Mouse (Mus musculus): ENCODE data around the gene Calm2. TPM values are rescaled to one million over a fixed set of nuclear protein-coding genes. Genes with fewer than 3 reads are reported as not detected.

Gene Calm2
- total RNA-seq, 2 experiments from 2014 or later = 181 to 192 TPM

DNA sequence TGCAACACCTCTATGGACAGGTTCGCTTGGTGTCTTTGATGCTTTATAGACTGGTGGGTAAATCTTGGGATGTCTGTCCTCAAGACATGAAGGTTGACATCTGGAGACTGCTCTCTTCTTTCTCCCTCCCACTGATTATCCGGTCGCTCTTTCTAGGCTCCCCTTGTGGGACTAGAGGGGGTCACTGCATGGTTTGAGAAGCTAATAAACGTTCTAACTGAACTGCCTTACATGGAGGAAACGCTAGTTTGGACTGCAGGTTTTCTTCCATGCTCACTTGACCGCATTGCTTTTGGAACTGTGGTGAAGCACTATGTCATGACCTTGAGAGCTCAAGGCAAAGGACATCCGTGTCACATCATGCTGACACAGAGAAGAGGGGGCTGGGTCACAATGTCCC lies 6.6 kb upstream of the Calm2 start:
- Histone ChIP-seq H3K27ac (no peak overlapping the region), H3K4me3 (no peak overlapping the region)
- DNase-seq = no peak
- intact Hi-C loops (cut with DNase I) = no loop called here
- TF ChIP-seq CTCF (IDR thresholded peaks at IDR 0.05) = no peak

DNA sequence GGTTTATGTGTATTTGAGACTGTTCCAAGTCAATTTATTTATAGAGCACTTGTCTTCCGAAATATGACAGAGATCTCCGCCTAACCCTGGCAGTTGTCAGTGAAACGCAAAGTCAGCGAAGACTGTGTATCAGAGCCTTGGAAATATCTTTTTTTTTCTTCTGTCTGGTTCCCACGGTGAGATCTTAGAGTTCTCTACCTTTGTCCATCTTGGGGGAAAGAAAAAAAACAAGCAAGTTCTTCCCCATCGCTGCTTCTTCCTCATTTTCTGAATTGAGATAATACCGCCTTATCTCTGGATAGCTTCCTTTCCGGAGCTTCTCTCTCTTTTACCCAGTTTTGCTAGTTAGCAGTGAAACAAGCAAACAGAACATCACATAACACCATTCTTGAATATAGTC lies 2.1 kb upstream of the Calm2 start:
- H3K27ac ChIP-seq = no peak overlapping the region
- no peak overlapping the region for H3K4me3 ChIP-seq
- no peak for DNase-seq
- no peak for TF ChIP-seq CTCF (IDR thresholded peaks at IDR 0.05)
- intact Hi-C loops (cut with DNase I) = loop anchor here (5.0 kb wide), 1 partner anchor 123 kb away; no protein-coding TSS in a partner anchor

DNA sequence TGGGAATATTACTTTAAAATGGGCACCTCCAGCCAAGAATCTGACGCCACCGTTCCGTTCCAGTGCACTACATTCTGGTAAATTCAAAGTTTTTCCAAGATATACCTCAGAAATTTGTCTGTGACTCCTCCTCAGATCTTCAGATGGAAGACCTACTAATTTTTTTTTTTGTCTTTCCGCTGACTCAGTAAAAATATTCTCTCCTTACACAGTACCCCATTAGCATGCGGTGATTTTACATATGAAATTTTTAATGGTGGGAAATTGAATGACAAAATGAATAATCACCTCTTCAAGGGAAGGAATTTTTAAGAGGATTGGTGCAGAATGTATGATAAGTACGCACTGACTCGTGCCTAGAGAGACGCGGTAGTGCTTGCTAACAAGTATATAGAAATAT lies 1.6 kb upstream of the Calm2 start:
- no peak for TF ChIP-seq CTCF (IDR thresholded peaks at IDR 0.05)
- DNase-seq = no peak
- Histone ChIP-seq H3K4me3 (no peak overlapping the region), H3K27ac (peak overlapping the region; percentile 99; the same call in 1 of the 2 replicates)
- intact Hi-C loops (cut with DNase I) = loop anchor here (5.0 kb wide), 1 partner anchor 124 kb away; no protein-coding TSS in a partner anchor

DNA sequence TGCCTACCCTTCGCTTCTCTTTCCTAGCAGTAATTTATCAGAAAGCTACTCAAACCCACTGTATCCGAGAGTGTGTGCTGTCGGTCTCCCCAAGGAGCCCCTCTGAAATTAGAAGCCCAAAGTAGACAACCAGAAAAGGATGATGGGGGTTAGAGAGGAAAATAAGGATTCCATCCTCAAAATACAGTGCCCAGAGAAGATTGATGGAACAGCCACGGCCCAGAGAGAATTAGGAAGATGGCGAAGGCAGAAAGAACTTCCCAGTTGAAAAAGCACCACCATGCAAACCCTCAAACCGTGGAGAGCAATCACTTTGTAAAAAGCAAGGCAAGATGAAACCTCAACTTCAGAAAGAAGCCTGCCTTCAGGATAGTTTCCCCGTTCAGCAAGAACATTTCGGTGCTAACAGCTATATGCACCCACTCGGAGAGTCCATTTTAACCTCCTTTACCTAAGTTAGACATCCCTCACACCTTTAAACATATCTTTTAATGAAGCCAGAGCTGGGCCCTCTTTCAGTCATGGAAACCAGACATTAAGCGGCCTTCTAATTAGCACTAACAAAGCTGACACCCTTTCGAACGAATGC lies 971 bp upstream of the Calm2 start:
- intact Hi-C loops (cut with DNase I) = loop anchor here (1.0 to 5.0 kb wide), 5 partner anchors 70 to 133 kb away; no protein-coding TSS in a partner anchor
- TF ChIP-seq CTCF (IDR thresholded peaks at IDR 0.05) = no peak
- H3K27ac ChIP-seq = peak overlapping the region; percentile 99
- DNase-seq = no peak
- peak overlapping the region; percentile 78 for H3K4me3 ChIP-seq

DNA sequence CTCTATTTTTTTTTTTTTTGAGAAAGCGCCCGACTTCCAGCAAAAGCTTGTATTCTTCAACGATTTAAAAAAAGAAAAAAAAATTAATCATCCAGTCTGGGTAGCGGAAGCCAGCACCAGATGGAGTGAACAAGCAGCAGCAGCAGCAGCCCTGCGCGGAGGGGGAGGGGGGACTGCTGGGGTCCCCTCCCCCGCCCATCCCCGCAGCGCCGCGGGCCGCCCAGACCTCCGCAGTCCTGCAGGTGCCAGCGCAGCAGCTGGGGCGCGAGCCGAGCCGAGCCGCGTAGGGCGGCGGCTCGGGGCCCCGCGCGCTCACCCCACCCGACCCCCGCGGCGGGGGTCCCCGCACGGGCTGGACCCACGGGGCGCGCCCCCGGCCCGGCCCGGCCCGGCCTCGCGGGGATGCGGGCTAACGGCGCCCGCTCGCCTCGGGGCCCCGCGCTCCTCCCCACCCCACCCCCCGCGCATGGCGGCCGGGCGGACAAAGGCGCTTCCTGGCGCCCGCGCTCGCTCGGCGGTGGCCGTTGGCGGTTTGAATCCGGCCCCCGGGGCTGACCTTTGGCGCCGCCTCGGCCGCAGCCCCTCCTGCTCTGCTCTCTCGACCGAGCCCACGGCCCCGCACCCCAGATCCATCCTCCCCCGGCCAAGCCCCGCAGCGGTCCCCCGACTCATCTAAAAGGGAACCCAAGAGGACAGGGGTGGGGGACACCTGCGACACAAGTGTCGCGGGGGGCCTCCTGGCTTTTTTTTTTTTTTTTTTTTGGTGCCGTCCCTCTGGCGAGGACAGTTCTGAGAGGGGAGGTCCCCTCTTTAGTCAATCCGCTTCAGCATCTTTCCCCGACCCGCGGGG lies 593 bp downstream of the Calm2 start:
- intact Hi-C loops (cut with DNase I) = loop anchor here (2.0 to 5.0 kb wide), 4 partner anchors 85 to 131 kb away; no protein-coding TSS in a partner anchor
- Histone ChIP-seq H3K27ac (peak overlapping the region; percentile 99), H3K4me3 (peak overlapping the region; percentile 78)
- peak; percentile 83 for DNase-seq
- TF ChIP-seq CTCF (IDR thresholded peaks at IDR 0.05) = no peak

DNA sequence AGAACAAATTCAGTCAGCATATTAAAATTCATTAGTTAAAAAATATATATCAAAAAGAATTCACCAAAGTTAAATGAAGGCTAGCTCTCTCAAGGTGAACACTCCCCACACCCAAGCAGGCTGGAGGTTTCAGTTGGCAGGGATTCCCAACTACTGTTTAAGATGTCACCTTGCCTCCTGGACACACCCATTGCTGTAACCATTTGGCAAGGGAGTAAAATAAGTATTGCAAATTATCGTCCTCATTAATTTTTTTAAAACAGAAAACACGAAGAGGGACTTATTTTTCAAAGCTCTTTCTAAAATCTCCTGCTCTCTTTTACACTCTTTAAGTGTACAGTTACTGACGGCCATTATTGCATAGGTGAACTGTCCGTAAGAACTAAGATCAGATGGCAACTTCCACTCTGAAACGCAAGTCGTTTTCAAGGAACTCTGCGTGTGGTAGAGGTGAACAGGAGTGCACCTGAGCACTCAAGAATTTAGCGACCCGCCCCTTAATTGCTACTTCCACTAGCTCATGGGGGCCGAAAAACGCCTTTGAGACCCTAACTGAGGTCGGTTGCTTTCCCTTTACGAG lies 1.3 kb downstream of the Calm2 start:
- peak overlapping the region; percentile 99 for H3K27ac ChIP-seq
- peak overlapping the region; percentile 78 for H3K4me3 ChIP-seq
- no peak for TF ChIP-seq CTCF (IDR thresholded peaks at IDR 0.05)
- no peak for DNase-seq
- intact Hi-C loops (cut with DNase I) = loop anchor here (5.0 kb wide), 1 partner anchor 127 kb away; no protein-coding TSS in a partner anchor

DNA sequence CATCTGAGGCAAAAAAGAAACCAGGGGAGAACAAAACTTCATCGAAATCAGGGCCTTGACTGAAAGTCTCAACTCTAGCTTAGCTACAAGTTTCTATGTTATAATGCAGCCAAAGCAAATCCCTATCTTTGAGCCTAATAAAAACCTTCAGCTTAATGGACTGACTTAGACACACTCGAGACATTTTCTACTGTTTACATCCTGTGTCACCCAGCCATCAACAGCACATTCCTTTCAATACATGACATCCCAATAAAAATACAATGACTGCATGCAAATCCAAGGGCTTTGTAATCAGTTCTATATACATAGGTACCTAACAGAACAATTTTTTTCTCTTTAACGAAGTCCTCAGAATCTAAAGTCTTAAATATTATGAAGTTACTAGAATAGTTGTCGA lies 2.0 kb downstream of the Calm2 start:
- intact Hi-C loops (cut with DNase I) = loop anchor here (5.0 kb wide), 1 partner anchor 128 kb away; no protein-coding TSS in a partner anchor
- TF ChIP-seq CTCF (IDR thresholded peaks at IDR 0.05) = no peak
- Histone ChIP-seq H3K27ac (peak overlapping the region; percentile 99), H3K4me3 (peak overlapping the region; percentile 78)
- DNase-seq = no peak

DNA sequence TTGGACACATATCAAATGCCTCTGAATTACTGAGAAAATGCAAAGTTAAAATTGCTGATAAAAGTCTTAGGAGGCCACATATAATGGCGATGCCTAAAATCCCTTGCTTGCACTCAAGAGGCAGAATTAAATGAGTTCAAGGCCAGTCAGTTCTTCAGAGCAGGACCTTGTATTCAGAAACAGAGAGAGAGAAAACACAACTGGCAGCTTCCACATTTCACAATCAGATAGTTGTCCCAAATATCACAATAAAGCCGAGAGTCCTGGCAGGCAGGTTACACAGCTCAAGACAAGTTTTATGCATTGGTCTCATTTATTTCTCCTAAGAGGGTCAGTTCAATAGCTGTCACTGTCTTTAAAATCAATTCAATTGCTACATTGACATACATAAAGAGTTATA lies 5.2 kb downstream of the Calm2 start:
- no peak for DNase-seq
- TF ChIP-seq CTCF (IDR thresholded peaks at IDR 0.05) = no peak
- Histone ChIP-seq H3K4me3 (peak overlapping the region; percentile 78), H3K27ac (peak overlapping the region; percentile 20; the same call in 1 of the 2 replicates)
- intact Hi-C loops (cut with DNase I) = no loop called here

DNA sequence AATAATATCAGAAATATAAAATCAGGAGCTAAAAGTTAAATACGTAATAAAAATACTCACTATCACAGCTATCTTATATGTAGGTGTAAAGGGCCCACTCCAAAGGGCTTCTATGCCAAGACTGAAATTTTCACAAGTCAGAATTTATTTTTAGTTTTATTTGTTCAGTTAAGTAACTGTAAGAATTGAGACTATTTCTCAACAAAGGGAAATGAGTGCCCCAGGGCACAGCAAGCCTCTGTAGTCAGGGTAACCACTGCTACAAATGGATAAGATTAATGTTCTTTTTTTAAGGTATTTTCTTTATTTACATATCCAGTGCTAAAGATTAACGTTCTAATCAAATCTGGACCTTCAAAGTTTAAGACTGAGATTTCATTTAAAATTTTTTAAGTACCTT lies 7.3 kb downstream of the Calm2 start:
- intact Hi-C loops (cut with DNase I) = no loop called here
- DNase-seq = no peak
- Histone ChIP-seq H3K4me3 (peak overlapping the region; percentile 8; the same call in 1 of the 2 replicates), H3K27ac (peak overlapping the region; percentile 24; the same call in 1 of the 2 replicates)
- TF ChIP-seq CTCF (IDR thresholded peaks at IDR 0.05) = no peak

DNA sequence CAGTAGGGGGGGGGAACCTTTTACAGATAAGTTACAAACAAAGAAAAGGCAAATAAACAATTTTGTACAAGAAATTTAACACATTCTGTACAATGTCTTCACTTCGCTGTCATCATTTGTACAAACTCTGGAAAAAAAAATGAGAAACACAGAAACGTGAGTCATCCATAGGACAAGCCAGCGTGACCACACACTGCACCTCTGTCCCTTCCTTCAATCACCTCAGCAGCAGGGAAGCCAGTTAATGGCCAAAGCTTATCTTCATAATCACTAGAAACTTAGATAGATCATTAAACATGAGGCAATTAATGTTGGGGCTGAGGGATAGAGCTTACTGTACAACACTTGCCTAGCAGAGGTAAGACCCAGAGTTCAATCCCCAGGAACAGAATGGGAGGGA lies 12.8 kb downstream of the Calm2 start:
- no peak for TF ChIP-seq CTCF (IDR thresholded peaks at IDR 0.05)
- no peak overlapping the region for H3K27ac ChIP-seq
- H3K4me3 ChIP-seq = no peak overlapping the region
- no peak for DNase-seq
- intact Hi-C loops (cut with DNase I) = no loop called here

DNA sequence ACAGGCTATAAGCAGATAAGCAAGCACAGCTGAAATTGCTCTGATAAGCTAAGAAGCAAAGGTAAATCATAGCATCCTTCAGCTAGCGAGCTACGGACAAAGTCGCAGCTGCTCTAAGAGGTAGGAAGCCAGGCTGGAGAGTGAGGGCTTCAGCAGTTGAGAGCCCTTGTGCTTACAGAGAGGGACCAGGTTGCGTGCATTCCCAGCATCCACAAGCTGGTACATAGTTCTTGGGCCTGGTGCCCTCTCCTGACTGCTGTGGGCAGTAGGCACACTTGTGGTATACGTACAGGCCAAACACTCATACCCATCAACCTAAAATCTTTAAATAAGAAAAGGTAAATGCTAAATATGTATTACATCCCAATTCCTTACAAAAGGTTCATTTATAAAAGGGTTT lies 14.0 kb downstream of the Calm2 start:
- H3K27ac ChIP-seq = no peak overlapping the region
- no peak for TF ChIP-seq CTCF (IDR thresholded peaks at IDR 0.05)
- no peak for DNase-seq
- no peak overlapping the region for H3K4me3 ChIP-seq
- intact Hi-C loops (cut with DNase I) = no loop called here

DNA sequence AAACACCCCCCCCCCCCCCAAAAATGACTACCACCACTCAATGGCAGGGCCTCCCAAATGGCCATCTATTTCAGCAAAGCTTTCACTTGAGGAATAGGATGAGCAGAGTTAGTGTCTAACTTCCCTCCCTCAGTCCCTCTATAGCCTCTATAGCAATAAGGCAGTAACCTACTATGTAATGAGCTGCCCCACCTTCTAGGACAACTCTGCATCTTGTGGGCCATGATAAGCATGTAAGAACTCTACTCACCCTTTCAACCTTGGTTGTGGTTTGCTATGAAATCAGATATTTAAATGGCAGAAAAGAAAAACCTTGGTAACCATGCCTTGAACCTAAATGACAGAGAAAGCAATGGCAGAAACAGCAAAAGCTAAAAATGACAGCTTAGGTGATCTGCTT lies 14.4 kb downstream of the Calm2 start:
- Histone ChIP-seq H3K4me3 (no peak overlapping the region), H3K27ac (no peak overlapping the region)
- no peak for TF ChIP-seq CTCF (IDR thresholded peaks at IDR 0.05)
- no peak for DNase-seq
- intact Hi-C loops (cut with DNase I) = no loop called here

DNA sequence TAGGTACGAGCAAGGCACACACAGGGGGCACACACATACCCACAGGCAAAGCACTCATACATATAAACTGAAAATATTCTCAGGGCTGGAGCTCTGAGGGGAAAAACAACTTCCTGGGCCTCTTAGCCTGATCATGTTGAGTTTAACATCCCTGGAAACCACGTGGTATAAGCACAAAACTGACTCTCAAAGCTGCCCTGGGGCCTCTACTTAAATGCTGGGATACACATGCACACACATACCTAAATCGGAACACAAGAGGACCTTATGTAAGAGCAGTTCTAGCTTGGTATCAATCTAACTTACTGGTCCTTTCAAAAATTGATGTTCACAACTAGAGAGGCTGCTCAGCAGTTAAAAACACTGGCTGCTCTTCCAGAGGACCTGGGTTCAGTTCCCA lies 17.3 kb downstream of the Calm2 start:
- no peak for TF ChIP-seq CTCF (IDR thresholded peaks at IDR 0.05)
- Histone ChIP-seq H3K4me3 (no peak overlapping the region), H3K27ac (no peak overlapping the region)
- intact Hi-C loops (cut with DNase I) = no loop called here
- no peak for DNase-seq

Measured in gastrocnemius, adult 2 months (tissue).